Mouse (Mus musculus): ENCODE measurements at regions not wholly inside any gene's neighbourhood (a gene's known extent, or its start where the extent isn't known, plus 50 kb on each side); places are given as distances from the start of the nearest gene placed in this dataset.

DNA sequence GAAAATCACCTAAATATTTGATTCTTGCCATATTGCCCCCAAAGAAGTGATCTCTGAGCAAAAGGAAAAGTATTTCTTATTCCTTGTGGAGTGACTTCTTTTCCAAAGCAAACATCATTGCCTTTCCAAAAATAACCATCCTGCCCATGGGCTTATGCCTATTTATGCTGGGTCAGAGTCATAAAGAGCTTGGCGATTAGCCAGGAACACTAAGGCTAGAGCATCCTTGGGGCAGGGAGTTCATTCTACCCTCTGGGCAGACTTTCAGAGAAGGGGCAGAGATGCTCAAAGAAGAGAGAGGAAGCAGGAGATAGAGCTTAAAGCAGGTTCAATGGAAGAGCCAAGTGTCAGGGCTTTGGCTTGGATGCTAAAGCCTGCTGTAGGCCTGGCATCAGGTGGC is 203.1 kb upstream of the Gmds start:
- no peak for DNase-seq (ENCODE audit: low read depth, low spot score)

DNA sequence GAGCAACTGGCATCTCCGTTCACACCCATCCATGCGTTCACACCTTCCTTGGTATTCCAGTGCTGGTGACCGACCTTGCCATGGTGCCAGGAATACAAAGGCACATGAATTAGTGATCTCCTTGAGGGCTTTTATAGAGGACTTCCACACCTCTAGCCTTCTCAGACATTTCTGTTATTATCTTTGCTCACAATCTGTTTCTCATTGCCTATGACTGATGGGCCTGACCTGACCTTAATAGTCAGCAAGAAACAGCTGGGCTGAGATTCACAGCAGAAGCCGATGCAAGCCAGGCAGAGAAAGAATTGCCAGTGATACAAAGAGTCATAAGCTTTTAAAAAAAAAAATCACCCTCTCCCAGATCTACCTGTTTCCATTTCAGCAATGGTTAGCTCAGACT is 197.7 kb upstream of the Gmds start:
- DNase-seq (ENCODE audit: low read depth, low spot score), result no peak

DNA sequence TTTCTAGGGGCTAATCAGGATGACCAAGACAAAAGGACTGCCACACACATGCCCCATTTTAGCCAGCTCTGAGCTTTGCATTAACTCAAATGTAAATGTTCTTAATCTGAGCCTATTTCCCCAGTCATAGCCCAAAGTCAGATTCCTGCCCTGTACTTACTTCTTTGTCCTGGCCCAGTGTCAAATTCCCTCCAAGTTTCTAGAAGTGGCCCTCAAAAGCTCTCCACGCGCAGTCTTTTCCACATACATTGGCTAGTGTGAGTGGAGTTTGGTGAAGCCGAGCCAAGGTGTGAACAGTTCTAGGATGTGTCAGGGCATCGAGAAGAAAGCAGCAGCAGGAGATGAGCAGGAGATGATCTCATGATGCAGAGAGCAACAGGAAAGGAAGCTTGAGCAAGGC is 197.1 kb upstream of the Gmds start:
- no peak for DNase-seq (ENCODE audit: low read depth, low spot score)

DNA sequence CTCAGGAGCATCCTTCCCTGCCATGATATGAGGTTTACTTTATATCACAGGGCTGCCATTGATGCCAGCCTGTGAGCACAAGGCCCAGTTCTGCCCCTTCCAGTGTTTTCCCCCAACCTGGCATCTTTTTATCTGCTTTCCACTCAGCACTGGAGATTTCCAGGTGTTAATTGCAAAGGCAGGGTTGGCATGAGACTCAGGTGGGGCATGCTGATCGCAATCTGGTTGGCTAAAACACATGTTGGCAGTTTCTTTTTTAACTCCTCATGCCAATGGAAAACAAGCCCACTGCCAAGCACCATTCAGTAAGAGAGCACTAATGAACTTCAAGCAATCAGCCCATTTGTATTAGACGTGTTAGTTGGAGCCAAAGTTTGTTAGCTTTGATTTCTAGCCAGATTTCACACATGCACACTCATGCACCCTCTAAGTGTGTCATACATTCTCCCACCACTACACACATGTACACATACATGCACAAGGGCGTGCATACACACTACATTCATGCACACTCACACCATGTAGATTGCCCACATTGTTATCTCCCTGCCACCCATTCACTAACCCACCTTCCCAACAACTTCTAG is 192.5 kb upstream of the Gmds start:
- peak; percentile 18 for DNase-seq (ENCODE audit: low read depth, low spot score)

DNA sequence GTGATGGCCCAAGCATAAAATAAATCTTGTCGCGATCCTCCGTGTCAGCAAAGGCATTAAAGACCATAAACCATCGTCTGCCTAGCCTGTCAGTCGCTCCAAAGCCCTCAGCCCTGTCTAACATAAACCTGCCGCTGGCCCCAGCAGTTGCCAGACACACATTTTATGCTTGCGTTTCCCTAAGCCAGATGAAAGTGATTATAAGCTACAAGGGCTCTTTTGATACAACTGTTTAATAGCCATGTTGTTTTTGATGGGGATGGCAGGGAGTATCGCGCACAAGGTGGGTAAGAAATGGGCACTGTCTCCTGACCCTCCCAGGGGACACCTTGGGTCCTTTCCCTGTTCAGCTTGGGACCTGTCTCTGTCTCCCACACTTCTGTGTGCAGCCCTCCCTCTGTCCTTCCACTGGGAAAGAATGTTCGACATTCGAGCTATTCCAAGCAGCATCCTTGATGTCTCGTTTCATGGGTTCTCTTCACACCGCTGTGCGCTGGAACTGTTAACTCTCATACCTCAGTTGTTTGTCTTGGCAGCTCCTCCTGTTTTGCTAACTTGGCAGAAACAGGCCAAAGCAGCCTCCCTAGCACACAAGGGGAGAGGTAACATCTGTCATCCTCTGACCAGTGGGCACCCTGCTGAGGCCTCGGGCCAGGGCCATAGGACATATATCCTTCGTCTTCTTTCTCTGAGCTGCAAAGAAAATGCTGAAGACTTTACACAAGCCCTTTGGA is 180.2 kb upstream of the Gmds start:
- no peak for DNase-seq (ENCODE audit: low read depth, low spot score)

DNA sequence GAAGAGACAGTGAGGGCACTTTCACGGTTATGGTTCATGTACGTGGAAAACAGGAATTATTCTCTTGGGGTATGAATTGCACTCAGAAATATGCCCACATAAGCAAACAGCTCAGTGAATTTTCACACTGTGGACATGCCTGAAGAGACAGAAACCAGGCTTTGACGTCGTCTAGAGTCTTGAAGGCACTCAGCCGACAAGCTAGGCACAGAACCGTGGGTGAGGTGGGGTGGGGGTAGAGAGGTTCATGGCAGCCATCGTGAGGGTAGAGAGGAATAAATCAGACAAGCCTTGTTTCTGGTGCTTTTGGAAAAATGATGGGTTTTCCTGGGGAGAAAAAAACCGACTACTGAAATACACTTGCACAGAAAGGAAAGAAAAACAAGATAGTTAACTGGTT is 179.0 kb upstream of the Gmds start:
- DNase-seq (ENCODE audit: low read depth, low spot score), result no peak

DNA sequence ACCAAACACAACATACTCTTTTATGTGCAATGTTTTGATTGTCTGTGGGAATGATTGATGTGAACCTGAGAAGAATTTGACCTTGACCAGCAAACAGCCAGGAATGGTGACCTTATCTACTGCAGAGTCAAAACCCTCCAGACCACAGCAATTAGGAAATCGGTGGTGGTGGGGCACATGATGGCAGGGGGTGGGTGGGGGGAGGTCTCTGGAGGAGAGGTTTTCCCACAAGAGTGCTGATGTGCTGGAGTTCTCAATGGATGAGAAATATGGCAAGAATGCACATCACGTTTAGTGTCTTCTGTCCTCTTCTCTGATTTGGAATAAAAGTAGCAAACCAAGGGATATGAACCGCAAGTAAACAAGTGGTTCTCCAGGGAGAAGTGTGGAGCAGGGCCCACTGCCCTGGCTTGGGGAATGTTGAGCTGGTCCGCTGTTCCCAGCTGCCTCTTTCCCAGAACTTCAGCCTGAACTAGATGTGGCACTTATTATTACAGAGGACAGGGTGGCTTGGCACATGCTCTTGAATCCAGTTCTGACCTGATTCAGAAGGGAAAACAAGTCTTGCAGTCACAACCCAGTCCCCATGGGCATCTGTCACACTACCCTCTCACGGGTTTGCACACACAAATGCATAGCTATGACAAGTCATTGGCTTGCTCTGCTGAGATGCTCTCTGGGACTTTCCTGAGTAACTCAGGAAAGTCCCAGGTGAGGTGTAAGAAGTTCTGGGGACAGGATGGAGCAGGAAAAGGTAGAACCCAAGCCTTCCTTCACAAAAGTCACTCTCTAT is 170.9 kb upstream of the Gmds start:
- no peak for DNase-seq (ENCODE audit: low read depth, low spot score)

DNA sequence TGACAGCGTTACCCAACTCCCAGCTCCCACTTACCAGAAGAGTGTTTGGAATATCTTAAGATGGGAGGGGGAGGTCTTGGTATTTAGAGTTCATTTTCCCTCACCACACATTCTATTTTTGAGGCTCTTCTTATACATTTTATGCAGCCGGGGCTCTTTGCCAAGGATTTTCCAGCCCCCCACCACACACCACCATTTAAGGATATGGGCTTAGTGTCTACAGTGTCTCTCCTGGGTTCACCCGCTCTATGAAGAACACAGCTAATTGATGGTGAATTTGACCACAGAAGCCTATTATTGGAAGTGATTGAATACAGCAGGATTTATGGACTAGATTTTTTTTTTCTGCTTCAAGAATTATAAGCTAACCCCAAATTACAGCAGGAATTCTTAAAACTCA is 169.9 kb upstream of the Gmds start:
- no peak for DNase-seq (ENCODE audit: low read depth, low spot score)

DNA sequence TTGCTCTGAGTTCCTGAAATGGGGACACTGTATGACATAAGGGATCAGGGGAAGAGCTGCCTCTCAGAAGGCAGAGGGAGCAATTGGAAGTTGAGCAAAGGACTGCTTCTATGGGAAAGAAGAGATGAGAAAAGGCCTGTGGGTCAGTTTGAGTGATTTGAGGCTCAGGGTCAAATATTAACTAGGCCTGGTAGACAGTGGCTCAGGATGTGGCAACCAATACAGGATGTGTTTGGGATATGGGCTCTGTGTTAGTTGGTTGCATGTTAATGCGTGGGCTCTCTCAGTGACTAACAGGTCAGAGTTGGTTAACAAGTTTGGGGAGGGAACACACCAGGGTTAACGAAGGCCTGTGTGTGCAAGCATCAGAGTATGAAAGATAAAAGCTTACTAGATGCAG is 169.3 kb upstream of the Gmds start:
- no peak for DNase-seq (ENCODE audit: low read depth, low spot score)

DNA sequence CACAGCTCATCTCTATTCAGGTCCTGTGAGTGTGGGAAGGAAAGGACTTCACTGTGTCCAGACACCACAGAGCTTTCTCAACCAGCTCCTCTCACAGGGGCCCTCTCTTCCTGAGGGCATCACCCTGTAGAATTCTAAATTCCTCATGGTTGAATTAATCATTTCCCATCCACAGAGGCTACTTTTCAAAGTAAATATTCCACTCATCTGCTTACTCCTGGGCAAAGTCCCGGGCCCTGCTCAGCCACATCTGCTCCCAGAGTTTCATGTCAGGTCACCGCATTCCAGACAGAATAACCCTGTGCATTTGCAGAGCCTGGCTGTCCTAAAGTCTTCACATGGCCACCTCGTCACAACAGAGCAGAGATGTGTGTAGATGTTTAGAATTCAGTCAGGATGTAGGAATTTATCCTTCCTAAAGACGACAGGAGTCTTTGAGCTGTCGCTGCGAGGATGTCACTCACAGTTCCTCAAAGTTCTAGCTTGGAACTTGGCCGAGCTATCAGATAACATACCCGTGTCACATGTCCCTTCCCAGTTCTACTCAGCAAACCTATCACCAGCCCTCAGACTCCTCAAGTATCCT is 159.8 kb upstream of the Gmds start:
- no peak for DNase-seq (ENCODE audit: low read depth, low spot score)

DNA sequence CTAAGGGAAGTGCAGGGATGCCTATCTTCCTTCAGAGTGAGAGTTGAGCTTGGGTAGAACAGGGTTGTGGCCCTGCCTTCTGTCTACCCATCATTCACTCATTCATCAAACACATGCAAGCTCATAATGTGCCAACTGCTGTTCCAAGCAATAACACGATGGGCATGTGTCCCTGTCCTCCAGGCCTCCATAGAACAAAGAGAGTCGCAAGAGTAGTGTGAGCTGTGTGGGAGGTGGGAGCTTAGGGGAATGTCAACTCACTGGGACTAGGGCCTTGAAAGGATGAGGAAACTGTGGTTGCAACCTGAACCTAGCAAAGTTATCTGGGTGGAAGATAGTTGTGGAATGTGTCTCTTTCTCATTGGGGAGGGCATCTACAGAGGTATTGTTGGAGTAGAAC is 157.7 kb upstream of the Gmds start:
- DNase-seq (ENCODE audit: low read depth, low spot score), result no peak

DNA sequence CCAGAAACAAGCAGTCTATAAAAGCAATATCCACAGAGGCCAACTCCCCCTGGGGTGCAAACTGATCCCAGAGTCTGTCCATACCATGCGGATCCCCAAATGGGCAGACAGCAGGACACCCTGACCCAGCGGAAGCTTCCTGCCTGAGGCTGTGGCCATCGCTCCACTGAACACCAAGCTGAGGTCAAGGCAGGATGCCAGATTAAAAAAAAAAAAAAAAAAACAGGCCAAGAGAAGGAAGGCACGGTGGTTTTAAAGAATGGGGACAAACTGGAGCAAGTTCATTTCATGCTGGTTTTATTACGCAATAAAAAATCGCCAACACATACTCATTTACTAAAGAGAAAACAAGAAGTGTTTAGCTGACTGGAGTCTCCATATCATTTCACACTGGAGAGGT is 156.5 kb upstream of the Gmds start:
- no peak for DNase-seq (ENCODE audit: low read depth, low spot score)

DNA sequence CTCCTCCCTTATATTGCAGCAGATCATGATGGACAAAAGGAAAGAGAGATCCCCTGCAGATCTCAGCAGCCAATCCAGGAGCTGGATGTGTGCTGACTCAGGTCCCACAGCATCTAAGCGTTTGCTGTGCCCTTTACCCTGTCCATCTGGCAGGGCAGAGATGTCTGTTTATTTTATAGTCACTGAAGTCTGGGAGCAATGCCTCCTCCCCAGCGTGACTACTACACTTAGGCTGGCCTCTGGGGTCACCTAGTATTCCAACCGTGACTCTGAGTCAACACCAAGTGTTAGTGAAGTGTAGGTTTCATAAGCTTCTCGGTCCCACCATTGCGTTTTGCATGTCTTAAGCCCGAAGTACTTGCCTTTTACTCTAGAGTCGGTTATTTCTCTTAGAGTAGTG is 155.3 kb upstream of the Gmds start:
- no peak for DNase-seq (ENCODE audit: low read depth, low spot score)

DNA sequence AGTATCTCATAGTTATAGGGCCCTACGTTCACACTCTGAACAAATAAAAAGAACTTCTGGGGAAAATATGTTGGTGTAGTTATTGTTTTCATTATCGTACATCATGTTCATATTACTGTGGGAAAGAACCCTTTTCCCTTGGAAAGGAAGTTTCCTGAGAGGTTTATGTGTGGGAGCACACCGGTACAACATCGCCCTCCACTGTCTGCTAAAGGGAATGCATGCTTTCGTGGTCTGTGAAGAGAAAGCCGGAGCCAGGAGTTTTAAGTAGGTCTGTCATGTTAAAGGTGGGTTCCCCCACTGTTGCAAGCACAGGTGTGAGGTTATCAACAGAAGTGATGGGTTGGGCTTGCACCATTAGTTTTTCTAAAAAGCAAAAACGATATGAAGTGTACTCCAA is 154.8 kb upstream of the Gmds start:
- DNase-seq (ENCODE audit: low read depth, low spot score), result peak; percentile 10

DNA sequence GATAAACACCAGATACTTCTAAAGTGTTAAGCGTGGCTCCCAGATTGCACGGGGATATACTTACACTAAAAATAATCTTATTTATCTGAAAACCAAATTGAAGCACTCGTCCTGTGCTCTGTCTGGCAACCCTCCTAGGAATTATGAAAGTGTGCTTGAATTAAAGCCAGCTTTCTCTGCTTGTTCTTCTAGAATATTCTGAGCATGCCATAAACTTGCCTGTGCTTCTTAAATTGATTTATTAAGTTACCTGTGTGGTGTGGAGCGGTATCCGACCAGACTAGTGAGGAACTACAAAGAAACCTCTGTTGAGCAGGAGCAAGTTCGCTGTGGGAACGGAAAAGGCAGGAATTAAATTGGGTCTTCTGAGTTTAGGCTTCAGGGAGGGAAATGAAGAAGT is 154.0 kb upstream of the Gmds start:
- DNase-seq (ENCODE audit: low read depth, low spot score), result no peak

DNA sequence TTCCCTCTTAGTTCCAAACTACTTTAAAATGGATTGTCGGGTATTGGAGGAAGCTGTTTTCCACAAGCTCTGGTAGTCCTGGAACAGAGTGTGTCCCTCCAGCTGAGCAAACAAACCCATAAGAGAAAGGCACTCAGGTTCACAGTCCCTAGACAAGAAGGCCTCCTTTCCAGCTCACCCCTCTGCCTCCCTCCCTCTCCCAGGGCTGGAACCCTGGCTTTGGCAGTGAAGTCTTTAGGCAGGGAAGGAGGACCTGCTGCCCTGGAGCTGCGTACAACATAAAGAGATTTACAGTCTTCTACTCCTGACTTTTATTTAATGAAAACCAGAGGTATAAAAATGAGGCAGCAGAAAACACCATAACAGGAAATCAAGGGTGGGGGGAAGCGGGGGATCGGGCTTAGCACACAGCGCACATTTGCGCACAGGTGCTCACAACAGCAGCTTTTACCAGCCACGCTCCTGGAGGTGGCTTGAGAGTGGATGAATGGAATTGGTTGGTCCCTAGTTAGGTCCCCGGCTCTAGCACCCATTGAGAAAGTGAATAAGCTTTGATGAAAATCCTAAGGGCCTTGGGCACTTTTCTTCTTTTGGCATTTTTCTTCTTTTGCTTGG is 143.0 kb upstream of the Gmds start:
- DNase-seq (ENCODE audit: low read depth, low spot score), result no peak

DNA sequence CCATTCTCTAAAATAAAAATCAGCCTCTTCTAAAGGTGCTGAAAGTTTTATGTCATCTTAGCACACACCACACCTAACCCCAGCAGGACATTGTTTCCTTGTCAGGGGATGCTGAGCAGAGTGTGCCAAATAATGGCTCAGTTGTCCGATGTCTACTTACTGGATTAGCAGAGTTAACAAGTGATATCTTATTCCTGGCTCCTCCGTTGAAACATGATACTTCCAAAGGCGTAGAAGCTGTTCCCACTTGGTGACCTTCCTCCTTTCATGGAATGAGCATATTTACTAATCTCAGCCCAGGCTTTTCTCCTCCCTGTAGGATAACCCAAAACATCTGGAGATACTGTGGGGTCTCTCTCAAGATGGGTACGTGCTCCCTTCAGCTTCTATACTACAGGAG is 141.5 kb upstream of the Gmds start:
- no peak for DNase-seq (ENCODE audit: low read depth, low spot score)

DNA sequence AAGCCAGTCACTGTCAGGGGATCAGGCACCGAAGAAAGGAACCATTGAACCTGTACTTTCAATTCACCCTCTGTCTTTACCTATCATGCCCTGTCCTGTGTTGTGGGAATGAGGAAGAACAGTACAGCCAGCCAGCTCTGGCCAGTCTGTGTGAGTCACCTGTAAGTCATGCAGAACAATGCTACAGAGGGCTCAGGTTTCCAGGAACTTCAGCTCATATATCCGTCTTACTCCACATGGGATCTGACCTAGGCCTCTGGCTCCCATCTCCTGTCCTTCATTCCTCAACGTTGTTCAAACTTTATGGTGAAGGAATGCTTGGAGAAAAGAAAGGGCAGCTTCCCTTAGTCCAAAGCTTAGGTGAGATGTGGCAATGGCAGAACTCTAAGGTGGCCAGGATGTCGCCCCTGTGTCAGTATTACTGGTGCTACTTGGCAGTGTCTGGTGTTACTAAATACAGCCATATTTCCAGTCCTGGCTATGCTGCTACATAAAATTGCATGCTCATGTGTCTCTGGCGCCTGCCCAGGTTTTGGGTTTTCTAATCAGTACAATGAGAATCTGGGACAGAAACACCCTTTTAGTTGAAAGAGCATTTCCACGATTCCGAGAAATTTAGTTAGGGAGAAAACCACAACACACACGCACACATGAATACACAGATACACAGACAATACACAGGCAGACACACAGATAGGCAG is 140.7 kb upstream of the Gmds start:
- no peak for DNase-seq (ENCODE audit: low read depth, low spot score)

DNA sequence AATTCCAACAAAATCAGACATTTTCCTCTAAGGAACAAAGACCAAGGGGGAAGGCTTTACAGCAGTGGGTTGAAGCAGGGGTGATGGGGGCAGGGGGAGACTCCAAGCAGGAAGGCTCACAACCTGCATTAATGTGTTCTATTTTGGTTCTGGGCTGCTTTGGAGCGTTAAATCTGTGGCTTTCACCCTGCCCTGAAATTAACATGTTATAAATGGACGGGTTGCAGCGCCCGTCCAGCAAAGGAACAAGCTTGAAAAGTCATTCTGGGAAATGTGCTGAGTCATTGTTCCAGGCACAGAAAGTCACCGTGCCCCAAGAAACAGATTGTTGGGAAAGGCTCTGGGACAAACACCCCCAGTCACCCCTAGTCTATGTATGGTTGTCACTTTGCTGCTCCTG is 127.2 kb upstream of the Gmds start:
- DNase-seq (ENCODE audit: low read depth, low spot score), result no peak

DNA sequence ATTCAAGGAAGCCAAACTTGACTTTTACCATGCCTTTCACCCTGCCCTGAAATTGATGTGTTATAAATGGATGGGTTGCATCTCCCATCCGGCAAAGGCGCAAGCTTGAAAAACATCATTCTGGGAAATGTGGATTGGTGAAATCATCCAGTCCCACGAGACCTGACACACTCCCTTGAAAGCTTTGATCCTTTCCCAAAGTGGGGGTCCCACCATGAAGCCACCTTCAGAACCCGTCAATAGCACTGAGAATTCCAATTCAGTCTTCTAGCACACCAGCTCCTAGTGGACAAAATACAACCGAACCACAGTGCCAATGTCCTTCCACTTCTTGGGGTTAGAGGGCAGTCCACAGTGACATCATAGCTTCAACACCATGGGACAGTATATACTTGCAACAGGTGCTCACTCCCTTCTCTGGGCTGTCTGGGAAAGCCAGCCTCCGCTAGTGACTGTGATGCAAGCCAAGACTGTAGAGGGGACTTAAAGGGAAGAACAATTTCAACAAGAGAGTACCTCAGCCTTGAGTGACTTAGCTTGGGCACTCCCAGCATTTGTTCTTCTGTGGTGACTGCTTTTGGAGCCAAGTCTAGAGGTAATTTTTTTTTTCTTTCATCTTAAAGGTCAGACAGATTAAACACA is 126.6 kb upstream of the Gmds start:
- no peak for DNase-seq (ENCODE audit: low read depth, low spot score)
